Mouse (Mus musculus): Measurements from ENCODE around the gene Polr1a.

DNA sequence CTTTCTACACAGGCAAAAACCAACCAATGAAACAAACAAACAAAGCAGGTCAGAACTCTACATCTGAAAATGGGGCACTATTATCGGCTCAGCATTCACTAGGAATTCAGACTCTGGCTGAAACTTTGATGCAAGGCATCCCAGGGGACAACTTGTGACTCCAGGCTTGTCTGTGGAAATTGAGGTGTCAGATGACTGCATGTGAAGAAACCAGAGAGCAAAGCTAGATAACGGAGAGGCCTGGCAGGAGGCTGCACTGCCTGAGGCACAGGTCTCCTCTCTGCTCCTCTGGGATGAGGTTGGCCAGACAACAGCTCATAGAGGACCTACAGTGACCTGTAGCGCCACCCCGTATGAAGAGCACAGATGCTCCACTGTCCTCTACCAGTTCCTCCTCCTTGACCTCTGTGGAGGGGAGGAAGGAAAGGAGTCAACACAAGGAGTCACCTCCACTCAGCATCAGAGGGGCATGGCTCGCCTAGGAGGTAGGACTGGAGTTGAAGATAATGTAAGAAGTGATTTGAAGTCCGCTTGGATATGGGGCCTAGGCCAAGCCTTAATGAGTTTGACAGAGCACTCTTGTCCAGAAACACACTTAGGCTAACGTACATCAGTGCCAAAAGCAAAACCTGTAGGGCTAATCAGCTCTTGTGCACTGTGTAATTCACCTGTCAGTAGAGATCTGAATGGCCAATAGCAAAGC, 78.8 kb downstream of the Polr1a start:
- TF ChIP-seq POLR2A (IDR thresholded peaks at IDR 0.05; ENCODE audit: low read depth, low read length) (no peak), CHD1 (IDR thresholded peaks at IDR 0.05; ENCODE audit: low read depth, low read length) (no peak), TCF12 (IDR thresholded peaks at IDR 0.05; ENCODE audit: low read depth, low read length) (no peak), CTCF (conservative IDR thresholded peaks at IDR 0.05 in 1 of 2, IDR thresholded peaks at IDR 0.05 in 1 of 2; ENCODE audit: low read depth in 2 of 2, low read length in 2 of 2) (no peak)
